Mouse (Mus musculus) thymus, postnatal 14 days (tissue): ENCODE results near the gene Akr1c13.

Experiments
- DNase-seq: peaks from one replicate; pipeline ENCODE4 v3.0.0; 2021

The Akr1c13 gene

DNA sequence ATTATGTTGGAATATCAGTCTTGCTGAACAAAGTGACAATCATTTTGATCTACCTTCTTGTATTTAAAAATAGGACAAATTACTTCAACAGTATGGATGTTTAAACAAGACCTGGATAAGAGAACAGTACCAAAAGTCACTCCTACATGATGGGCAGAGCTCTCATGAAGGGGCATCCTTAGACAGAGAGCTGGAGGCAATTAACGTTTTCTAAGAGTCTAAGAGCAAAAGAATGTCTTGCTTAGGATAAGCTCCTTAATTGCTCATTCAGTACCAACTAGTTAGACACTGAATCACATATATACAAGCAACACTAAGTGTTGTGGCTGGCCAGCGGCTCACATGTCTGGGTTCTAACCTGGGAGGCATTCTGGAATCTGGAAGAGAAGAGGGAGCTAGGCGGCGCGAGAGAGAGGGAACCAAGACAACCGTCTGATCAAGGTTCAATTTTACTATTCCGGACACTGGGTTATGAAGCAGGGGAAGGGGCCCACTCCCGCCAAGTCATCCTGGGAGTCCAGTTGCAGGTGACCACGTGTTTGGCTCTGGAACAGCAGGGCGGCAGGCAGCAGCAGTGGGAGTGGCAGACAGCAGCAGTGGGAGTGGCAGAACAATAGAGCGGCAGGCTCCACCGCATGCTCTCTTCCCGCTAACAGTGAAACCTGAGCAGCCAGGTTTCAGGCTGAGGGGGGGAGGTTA lies 54.1 kb downstream of the Akr1c13 start:
- DNase-seq: no peak

DNA sequence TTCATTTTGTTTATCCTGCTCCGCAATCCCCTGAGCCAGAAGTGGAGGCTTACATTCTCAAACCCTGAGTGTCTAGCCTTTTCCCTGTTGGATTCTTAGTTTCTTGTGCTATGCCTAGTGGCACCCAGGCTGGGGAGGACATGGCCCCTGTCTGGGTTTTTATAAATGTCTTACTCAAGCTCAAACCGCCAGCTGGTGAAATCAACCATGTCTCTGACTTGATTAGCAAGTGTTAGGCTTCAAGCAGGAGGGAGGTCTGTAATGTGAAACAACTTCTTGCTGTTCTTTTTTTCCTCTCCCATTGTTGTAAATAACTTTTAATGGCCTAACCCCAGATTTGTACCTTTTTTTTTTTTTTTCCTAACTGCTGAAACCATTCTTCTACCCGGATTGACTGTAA lies 58.4 kb downstream of the Akr1c13 start:
- no peak for DNase-seq
